Mouse (Mus musculus) liver, embryonic 11.5 days (tissue): ENCODE data around the gene Cdkn2c. TPM values are rescaled to one million over a fixed set of nuclear protein-coding genes. Genes with fewer than 3 reads are reported as not detected.

Experiments used
- ATAC-seq: fragments of 200-750 bp; cut with Nextera tagmentation; replicated peaks from 2 replicates; pipeline ENCODE4 v1.8.0; 2017; ENCODE audit warnings: moderate number of reproducible peaks, mild to moderate bottlenecking, moderate TSS enrichment, moderate library complexity; ENCODE audit not compliant: low FRiP score
- DNase-seq: peaks from one replicate; pipeline ENCODE4 v3.0.0-alpha.2; 2017; ENCODE audit warnings: low spot score
- H3K27ac ChIP-seq: fragments of 300-500 bp; sonication (generic); 2 replicates; pipeline ENCODE4 v1.5.1; 2014; ENCODE audit warnings: mild to moderate bottlenecking, low read depth, low read length, control low read depth
- H3K27me3 ChIP-seq: fragments of 300-500 bp; sonication (generic); replicated peaks from 2 replicates; pipeline ENCODE4 v1.6.1; 2014; ENCODE audit warnings: low read length, mixed read lengths; ENCODE audit not compliant: control insufficient read depth, insufficient read depth
- H3K36me3 ChIP-seq: fragments of 300-500 bp; sonication (generic); 2 replicates; pipeline ENCODE4 v1.6.1; 2014; ENCODE audit warnings: mild to moderate bottlenecking, low read length, moderate library complexity, mixed read lengths; ENCODE audit not compliant: control insufficient read depth, insufficient read depth
- H3K4me1 ChIP-seq: fragments of 300-500 bp; sonication (generic); replicated peaks from 2 replicates; pipeline ENCODE4 v1.6.1; 2014; ENCODE audit warnings: low read length, mixed read lengths; ENCODE audit not compliant: control insufficient read depth, insufficient read depth
- H3K4me2 ChIP-seq: fragments of 300-500 bp; sonication (generic); 2 replicates; pipeline ENCODE4 v1.6.1; 2014; ENCODE audit warnings: mild to moderate bottlenecking, control low read depth, moderate library complexity
- H3K4me3 ChIP-seq: fragments of 300-500 bp; sonication (generic); 2 replicates; pipeline ENCODE4 v1.5.1; 2014; ENCODE audit warnings: low read depth, low read length, control low read depth
- H3K9ac ChIP-seq: fragments of 300-500 bp; sonication (generic); 2 replicates; pipeline ENCODE4 v1.6.1; 2014; ENCODE audit warnings: low read depth, low read length, control low read depth
- H3K9me3 ChIP-seq: fragments of 300-500 bp; sonication (generic); 2 replicates; pipeline ENCODE4 v1.6.1; 2016; ENCODE audit warnings: low read length, inconsistent platforms, mixed read lengths; ENCODE audit not compliant: control insufficient read depth
- WGBS: fragments of 180-500 bp; shearing (Covaris S2); extraction: QIAGEN DNeasy Blood & Tissue Kit; methylation state at CpG from one replicate; pipeline ENCODE4 v1.1.7; 2014; 5-methylcytosine and 5-hydroxymethylcytosine counted together
- polyA plus RNA-seq: library from polyadenylated mRNA; unstranded; fragments of >200 nt; fragmentation: Nextera tagmentation; extraction: Ambion mirVana; gene quantifications from 2 replicates; pipeline ENCODE4 v1.2.1, GENCODE M21; 2014

The Cdkn2c gene
- polyA plus RNA-seq, 1 experiment from 2014 or later, result 7.3 TPM

- Histone ChIP-seq H3K27ac (no peak overlapping the region), H3K4me3 (no peak overlapping the region), H3K4me1 (peaks cover 6% of the 10 kb centered on the region), H3K36me3 (no peaks in the 10 kb centered on the region), H3K9ac (no peak overlapping the region), H3K9me3 (no peaks in the 10 kb centered on the region), H3K4me2 (no peak overlapping the region), H3K27me3 (peaks cover 56% of the 10 kb centered on the region)
- DNase-seq (no peak), ATAC-seq (no peak)
- WGBS, result 47% methylated on average over 2 of the region's 2 CpGs
These were observed 12.3 kb downstream of the Cdkn2c start for GRCm38 (mm10) chr4:109654701-109655100.

GRCm38 (mm10) chr4:109653251-109653650 is 13.7 kb downstream of the Cdkn2c start:
- H3K27ac ChIP-seq, result no peak overlapping the region
- H3K9ac ChIP-seq, result no peak overlapping the region
- H3K9me3 ChIP-seq, result no peaks in the 10 kb centered on the region
- no peak overlapping the region for H3K4me2 ChIP-seq
- H3K36me3 ChIP-seq, result no peaks in the 10 kb centered on the region
- ATAC-seq, result no peak
- peaks cover 6% of the 10 kb centered on the region for H3K4me1 ChIP-seq
- DNase-seq, result no peak
- H3K4me3 ChIP-seq, result no peak overlapping the region
- H3K27me3 ChIP-seq, result peaks cover 42% of the 10 kb centered on the region

GRCm38 (mm10) chr4:109649331-109649730 is 17.7 kb downstream of the Cdkn2c start:
- Histone ChIP-seq H3K27me3 (0 out of 2 replicates have a peak, but pooled peaks cover 8% of the 10 kb centered on the region), H3K4me3 (no peak overlapping the region), H3K4me2 (no peak overlapping the region), H3K9me3 (no peaks in the 10 kb centered on the region), H3K4me1 (no peaks in the 10 kb centered on the region), H3K27ac (no peak overlapping the region), H3K36me3 (no peaks in the 10 kb centered on the region), H3K9ac (no peak overlapping the region)
- DNase-seq (no peak), ATAC-seq (no peak)
- WGBS, result 63% methylated on average over 5 of the region's 5 CpGs

GRCm38 (mm10) chr4:109647281-109647680 is 19.7 kb downstream of the Cdkn2c start:
- no peak for DNase-seq
- H3K9me3 ChIP-seq, result no peaks in the 10 kb centered on the region
- H3K4me2 ChIP-seq, result no peak overlapping the region
- H3K4me3 ChIP-seq, result no peak overlapping the region
- ATAC-seq, result no peak
- no peaks in the 10 kb centered on the region for H3K4me1 ChIP-seq
- no peak overlapping the region for H3K9ac ChIP-seq
- no peak overlapping the region for H3K27ac ChIP-seq
- 0 out of 2 replicates have a peak, but pooled peaks cover 3% of the 10 kb centered on the region for H3K27me3 ChIP-seq
- 74% methylated on average over 4 of the region's 4 CpGs for WGBS
- no peaks in the 10 kb centered on the region for H3K36me3 ChIP-seq

- 73% methylated on average over 3 of the region's 3 CpGs for WGBS
- H3K9ac ChIP-seq, result no peak overlapping the region
- H3K36me3 ChIP-seq, result no peaks in the 10 kb centered on the region
- H3K4me3 ChIP-seq, result no peak overlapping the region
- no peaks in the 10 kb centered on the region for H3K27me3 ChIP-seq
- H3K4me1 ChIP-seq, result no peaks in the 10 kb centered on the region
- DNase-seq, result no peak
- no peak overlapping the region for H3K4me2 ChIP-seq
- ATAC-seq, result no peak
- no peak overlapping the region for H3K27ac ChIP-seq
- H3K9me3 ChIP-seq, result no peaks in the 10 kb centered on the region
These were observed 25.5 kb downstream of the Cdkn2c start for GRCm38 (mm10) chr4:109641451-109641850.

GRCm38 (mm10) chr4:109640141-109640540 is 26.8 kb downstream of the Cdkn2c start:
- H3K4me3 ChIP-seq, result no peak overlapping the region
- no peaks in the 10 kb centered on the region for H3K36me3 ChIP-seq
- no peaks in the 10 kb centered on the region for H3K9me3 ChIP-seq
- no peaks in the 10 kb centered on the region for H3K4me1 ChIP-seq
- DNase-seq (no peak), ATAC-seq (no peak)
- H3K27me3 ChIP-seq, result no peaks in the 10 kb centered on the region
- 87% methylated on average over 7 of the region's 7 CpGs for WGBS
- no peak overlapping the region for H3K4me2 ChIP-seq
- H3K27ac ChIP-seq, result no peak overlapping the region
- H3K9ac ChIP-seq, result no peak overlapping the region

- H3K4me2 ChIP-seq, result no peak overlapping the region
- ATAC-seq (no peak), DNase-seq (no peak)
- no peaks in the 10 kb centered on the region for H3K27me3 ChIP-seq
- H3K27ac ChIP-seq, result no peak overlapping the region
- 78% methylated on average over 9 of the region's 9 CpGs for WGBS
- no peak overlapping the region for H3K9ac ChIP-seq
- no peaks in the 10 kb centered on the region for H3K36me3 ChIP-seq
- H3K9me3 ChIP-seq, result no peaks in the 10 kb centered on the region
- H3K4me1 ChIP-seq, result no peaks in the 10 kb centered on the region
- H3K4me3 ChIP-seq, result no peak overlapping the region
These were observed 27.6 kb downstream of the Cdkn2c start for GRCm38 (mm10) chr4:109639356-109639755.

- DNase-seq (no peak), ATAC-seq (no peak)
- WGBS, result 79% methylated on average over 2 of the region's 2 CpGs
- H3K27ac ChIP-seq, result no peak overlapping the region
- no peak overlapping the region for H3K4me2 ChIP-seq
- no peaks in the 10 kb centered on the region for H3K4me1 ChIP-seq
- no peak overlapping the region for H3K4me3 ChIP-seq
- H3K9me3 ChIP-seq, result no peaks in the 10 kb centered on the region
- H3K27me3 ChIP-seq, result no peaks in the 10 kb centered on the region
- H3K36me3 ChIP-seq, result no peaks in the 10 kb centered on the region
- no peak overlapping the region for H3K9ac ChIP-seq
These were observed 32.0 kb downstream of the Cdkn2c start for GRCm38 (mm10) chr4:109634971-109635370.

- Histone ChIP-seq H3K27me3 (no peaks in the 10 kb centered on the region), H3K4me3 (no peak overlapping the region), H3K4me2 (no peak overlapping the region), H3K27ac (no peak overlapping the region), H3K9me3 (no peaks in the 10 kb centered on the region), H3K9ac (no peak overlapping the region), H3K4me1 (no peaks in the 10 kb centered on the region), H3K36me3 (no peaks in the 10 kb centered on the region)
- DNase-seq (no peak), ATAC-seq (no peak)
- WGBS, result 75% methylated on average over 4 of the region's 4 CpGs
These were observed 36.0 kb downstream of the Cdkn2c start for GRCm38 (mm10) chr4:109631029-109631428.
